Mouse (Mus musculus) adrenal gland (tissue): ENCODE results near the gene Dcpp1.
"Not testable (repeated sequence)": the region's sequence is repeated elsewhere in the genome, so short reads cannot be mapped to it uniquely, and the experiment has no call there.

ENCODE experiments used
- intact Hi-C: fragments of 180-260 bp; cut with DNase I; formaldehyde crosslinking; loops from one replicate; pipeline ENCODE4 v1.15.1; 2025
- long read RNA-seq, 2 experiments: library from polyadenylated mRNA; unstranded; transcript quantifications; one replicate each; pipeline ENCODE4 v2.0.0; 2020; ENCODE audit warnings: borderline replicate concordance in 1 of 2; ENCODE audit not compliant: insufficient replicate concordance in 1 of 2

Dcpp1 gene
- long read RNA-seq, experiment 1: 0 reads
- long read RNA-seq, experiment 2: 0 reads

DNA sequence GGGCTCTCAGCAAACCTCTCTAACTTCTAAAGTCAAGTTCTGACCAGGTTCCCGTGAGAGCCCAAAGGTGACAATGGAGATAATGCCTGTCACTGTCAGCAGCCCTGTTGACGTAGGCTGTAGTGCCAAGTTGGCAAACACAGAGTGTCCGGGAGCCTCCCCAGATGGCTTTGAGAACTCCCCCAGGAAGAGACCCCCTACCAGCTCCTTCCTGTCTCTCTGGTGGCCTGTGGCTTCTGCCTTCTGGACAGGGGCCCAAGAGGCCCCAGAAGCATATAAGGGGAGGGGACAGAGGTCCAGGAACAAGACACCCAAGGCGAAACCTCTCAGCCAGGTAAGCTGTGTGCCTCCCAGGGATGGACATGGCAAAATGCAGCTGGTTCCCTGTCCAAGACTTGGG, at the start of gene Dcpp1, which contains the start of gene Dcpp2:
TSS of gene Dcpp1 (plus strand) at position 301 of the 400 bp plus-strand sequence.
TSS of gene Dcpp2 (plus strand) at position 305 of the 400 bp plus-strand sequence.
- intact Hi-C loops: not testable (repeated sequence)

DNA sequence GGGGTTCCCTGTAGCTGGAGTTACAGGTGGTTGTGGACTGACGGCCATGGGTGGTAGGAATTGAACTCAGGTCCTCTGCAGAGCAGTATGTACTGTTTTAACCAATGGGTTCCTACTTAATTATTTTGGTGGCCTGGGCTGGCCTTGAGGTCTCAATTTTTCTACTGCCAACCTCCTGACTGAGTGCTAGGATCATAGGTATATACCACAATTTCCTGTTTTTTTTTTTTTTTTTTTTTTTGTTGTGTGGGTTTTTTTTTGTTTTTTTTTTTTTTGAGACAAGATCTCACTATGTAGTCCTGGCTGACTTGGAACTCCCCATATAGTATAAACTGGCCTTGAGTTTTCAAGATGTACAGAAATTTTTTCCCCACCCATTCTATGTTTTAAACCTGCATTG, 49.5 kb upstream of the Dcpp1 start:
- intact Hi-C loops: no loop called here

DNA sequence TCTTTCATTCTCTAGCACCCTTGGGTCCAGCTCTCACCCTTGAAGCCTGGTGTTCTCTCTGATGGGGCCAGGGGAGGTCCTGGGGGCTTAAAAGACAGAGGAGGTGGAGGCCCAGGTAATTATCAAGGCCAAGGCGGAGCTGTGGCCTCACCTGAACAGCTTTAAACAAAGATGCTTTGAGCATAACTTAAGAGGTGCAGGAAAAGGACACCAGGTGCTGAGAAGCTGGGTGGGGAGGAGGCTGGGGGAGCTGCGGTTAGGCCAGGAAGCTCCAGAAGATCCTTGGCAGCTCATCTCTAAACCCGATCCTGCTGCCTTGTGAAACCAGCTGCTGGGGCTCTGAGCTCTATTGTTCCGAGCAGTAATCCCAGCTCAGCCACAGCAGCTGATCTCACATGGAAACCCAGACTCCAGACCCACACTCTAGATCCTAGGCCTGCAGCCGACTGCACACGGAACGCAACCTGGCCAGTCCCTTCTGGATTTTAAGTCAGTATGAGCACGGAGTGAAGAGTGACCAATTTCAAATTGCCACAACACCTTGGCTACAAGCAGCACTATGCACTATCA, 44.6 kb upstream of the Dcpp1 start, which contains the start of gene Prss33:
TSS of gene Prss33 (minus strand) at position 51 of the 570 bp plus-strand sequence.
- intact Hi-C loops: no loop called here

DNA sequence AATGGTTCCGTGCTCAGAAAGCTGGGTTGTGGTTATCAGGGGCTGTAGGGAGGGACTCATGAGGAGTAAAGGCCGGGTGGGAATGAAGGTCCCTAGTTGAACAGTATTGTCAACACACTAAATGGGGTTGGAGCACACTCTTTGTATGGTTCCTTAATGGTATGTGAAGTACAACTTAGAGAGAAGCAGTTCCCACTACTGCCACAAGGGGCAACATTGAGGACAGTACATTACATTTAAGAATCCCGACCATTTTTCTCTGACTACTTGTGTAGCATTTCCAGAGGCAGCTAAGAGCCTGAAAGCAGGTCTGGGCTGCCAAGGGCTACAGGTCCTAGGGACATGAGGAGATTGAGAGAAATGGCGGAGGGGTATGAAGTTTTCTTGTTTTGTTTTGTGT, 39.5 kb upstream of the Dcpp1 start:
- intact Hi-C loops: loop anchor here (5.0 kb wide), 1 partner anchor 69 kb away; the partner anchor contains the start of gene Flywch1

DNA sequence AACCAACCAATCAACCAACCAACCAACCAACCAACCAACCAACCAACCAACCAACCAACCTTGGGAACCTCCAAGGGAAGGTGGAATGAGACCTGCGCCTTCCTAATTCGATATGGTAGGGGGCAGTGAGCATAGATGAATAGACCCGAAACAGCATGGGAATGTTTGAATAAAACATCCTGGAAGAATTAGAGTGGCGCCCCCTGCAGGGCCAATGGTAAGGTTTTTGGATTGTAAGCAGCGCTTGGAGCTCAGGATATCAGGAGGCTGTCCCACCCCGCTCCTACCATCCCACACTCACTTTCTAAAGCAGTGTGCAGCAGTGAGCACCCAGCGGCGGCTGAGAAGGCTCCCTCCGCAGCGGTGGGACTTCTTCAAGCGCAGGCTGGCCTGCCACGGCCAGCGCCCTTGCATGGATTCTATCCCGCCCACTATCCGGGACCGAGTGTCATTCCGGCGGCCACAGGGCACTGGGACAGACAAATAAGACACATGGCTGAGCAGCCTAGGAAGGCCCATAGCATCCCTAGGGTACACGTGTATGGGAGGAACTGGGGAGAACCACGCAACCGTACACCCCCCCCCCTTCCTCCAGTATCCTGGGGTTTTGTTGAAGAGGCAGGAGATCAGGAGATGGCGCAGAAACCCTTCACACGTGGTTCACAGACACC, 37.4 kb upstream of the Dcpp1 start:
- intact Hi-C loops: loop anchor here (5.0 kb wide), 1 partner anchor 71 kb away; the partner anchor contains the start of gene Flywch1

DNA sequence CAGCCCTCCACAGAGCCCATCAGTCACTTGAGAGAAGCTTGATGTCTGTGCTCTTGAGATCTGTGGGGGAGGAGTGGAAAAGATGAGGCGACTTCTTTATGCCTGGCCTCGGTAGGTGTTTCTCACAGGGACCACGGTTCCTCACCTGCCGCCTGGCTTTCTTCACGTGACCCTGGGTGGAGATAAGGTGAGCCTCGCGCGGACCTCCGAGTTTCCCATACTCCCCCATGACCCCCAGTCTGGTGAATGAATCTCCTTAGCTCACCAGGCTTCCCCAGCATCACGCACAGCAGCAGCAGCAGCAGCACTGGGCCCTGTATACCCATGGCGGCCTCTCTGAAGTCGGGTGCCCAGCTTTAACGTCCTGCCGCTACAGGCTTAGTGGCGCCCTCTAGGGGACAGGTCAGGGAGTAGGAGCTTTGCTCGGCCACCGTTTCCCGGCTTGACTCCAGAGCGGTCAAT, 36.8 kb upstream of the Dcpp1 start, which contains the start of the genes Prss32 and Prss41:
TSS of gene Prss32 (plus strand) at position 44 of the 462 bp plus-strand sequence.
TSS of gene Prss41 (minus strand) at position 361 of the 462 bp plus-strand sequence.
- intact Hi-C loops: loop anchor here (5.0 kb wide), 1 partner anchor 72 kb away; the partner anchor contains the start of gene Flywch1

DNA sequence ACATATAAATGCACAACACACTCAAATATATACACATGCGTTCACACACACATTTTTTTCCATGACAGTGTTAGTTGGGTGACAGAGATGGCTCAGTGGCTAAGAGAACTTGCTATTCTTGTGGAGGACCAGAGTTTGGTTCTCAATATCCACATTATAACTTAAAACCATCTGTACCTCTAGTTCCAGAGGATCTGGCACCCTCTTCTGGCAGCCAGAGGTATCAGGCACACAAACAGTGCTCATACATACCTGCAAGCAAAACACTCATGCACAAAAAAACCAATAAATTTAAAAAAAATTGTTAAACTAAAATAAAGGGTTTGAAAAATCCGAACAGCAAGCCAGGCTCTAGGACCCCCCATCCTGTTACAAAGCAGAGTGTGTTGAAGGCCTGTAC, 30.6 kb upstream of the Dcpp1 start:
- intact Hi-C loops: no loop called here

DNA sequence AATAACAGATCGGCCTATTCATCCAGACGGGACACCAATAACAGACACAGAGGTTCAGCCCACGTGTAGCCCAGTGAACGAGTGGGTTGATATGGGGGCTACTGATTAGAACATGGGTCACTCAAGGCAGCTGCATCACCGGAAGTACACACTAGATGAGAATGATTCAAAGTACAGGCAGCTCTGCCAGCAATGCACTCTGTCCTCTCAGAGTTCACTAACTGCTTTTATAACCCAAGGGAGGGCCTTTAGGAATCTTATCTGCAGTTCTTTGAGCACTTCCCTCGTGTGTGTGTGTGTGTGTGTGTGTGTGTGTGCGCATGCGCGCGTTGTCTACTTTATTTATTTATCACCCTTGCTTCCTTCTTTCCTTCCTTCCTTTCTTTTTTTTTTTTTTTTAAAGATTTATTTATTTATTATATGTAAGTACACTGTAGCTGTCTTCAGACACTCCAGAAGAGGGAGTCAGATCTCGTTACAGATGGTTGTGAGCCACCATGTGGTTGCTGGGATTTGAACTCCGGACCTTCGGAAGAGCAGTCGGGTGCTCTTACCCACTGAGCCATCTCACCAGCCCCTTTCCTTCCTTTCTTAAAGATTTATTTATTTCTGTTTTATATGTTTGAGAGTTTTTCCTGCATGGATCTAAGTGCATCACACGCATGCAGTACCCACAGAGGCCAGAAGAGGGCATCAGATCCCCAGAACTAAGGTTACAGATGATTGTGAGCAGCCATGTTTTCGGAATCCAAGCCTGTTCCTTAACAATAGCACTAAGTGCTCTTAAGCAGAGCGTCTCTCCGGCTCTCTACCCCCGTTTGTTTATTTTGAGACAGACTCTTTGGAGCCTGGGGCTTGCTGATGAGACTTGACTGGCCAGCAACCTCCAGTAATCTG, 29.6 kb upstream of the Dcpp1 start:
- intact Hi-C loops: no loop called here

DNA sequence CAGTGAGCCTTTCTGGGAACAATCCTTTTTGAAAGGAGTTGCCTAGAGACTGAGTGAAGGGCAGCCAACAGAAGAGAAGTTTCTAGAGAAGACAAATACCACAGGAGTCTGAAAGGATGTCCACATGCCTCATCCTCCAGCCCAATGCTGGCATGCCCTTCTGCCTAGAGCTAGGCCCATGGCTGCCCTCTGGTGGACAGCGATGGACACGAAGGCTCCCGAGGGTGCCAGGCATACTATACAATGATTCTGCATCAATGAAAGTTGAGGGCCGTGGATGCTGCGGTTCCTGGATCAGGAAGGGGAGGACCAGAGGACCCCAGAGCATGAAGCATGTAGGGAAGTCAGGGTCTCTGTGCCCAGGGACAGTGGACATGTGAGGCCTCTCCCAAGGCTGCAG, 27.4 kb upstream of the Dcpp1 start:
- intact Hi-C loops: loop anchor here (2.0 kb wide), 1 partner anchor 108 kb away; no protein-coding TSS in a partner anchor

DNA sequence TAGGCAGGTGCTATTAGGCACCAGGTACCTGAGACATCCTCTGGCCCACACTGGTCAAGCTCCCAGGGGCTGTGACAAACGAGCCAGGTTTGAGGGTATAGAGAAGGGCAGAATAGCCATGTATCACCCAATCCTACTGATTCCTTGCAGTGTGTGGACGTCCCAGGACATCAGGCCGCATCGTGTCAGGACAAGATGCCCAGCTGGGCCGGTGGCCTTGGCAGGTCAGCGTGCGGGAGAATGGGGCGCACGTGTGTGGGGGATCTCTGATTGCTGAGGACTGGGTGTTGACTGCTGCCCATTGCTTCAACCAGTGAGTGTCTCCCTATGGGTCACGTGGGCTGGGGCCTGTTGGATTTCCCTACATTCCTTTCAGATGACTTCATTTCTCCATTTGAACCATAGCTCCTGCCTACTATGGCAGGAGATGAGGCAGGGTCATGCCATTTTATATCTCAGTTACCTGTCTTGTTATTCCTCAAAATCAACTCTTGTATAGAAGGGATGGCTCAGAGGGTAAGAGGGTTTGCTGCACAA, 26.4 kb upstream of the Dcpp1 start:
- intact Hi-C loops: no loop called here

DNA sequence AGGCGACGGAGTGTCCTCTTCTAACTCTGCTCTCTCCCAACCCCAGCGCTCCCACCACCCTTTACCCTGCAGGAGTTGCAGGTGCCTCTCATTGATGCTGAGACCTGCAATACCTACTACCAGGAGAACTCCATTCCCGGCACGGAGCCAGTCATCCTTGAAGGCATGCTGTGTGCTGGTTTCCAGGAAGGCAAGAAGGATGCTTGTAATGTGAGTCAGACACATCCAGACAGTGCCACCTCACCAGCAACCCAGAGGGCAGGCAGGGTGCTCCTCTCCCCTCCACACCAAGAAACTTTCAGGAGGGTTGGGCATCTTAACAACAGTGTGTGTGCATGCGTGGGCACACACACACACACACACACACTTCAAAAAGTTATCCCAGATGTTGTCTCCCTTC, 23.5 kb upstream of the Dcpp1 start:
- intact Hi-C loops: no loop called here

DNA sequence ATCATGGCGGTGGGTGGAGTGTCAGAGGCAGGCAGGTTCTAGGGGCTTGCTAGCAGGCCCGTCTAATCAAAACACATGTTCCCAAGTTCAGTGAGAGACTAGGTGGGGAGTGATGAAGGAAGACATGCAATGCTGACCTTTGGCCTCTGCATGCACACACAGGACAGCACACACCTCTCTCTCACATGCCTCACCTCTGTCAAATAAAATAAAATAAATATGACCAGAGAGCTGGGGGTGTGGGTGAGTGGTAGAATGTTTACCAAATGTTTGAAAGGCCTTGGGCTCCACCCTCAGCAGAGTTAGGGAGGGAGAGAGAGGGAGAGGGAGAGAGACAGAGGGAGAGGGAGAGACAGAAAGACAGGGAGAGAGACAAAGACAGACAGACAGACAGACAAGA, 22.8 kb upstream of the Dcpp1 start:
- intact Hi-C loops: no loop called here

DNA sequence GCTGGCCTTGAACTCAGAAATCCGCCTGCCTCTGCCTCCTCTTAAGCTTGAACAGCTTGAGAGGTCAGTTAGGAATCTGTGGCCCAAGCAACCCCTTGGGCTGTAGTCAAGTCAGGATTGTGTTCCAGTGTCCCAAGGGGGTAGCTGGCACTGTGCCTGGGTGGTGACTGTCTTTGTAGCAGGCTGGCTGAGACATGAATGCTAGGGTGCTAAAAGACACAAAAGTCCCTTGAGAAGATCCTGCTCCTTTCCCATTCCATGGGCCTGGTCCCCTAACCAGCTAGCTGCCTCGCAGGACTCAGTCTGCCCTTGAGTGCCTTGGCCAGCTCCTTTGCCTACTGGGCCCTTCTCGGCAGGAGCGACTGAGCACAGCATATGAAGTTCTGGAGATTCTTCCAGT, 17.8 kb upstream of the Dcpp1 start:
- intact Hi-C loops: no loop called here

DNA sequence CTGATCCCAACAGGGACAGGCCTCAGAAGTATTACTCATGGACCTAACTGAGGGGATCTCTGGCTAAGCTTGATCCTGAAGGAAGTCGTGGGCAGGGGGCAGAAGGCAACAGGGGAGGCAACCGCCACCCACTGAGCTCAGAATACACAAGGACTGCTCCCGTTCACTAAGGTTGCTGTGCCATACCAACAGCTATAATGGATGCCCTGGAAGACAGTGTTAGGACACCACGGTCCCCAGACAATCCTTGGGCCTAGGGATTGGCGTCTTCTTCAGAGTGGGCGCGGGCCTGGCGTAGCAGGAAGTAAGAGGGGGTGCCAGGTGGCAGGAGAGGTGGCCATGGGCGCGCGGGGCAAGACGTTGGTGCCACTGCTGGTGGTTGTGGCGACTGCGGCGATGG, 12.9 kb upstream of the Dcpp1 start, which contains the start of gene Prss21:
TSS of gene Prss21 (plus strand) at position 301 of the 400 bp plus-strand sequence.
- intact Hi-C loops: no loop called here

DNA sequence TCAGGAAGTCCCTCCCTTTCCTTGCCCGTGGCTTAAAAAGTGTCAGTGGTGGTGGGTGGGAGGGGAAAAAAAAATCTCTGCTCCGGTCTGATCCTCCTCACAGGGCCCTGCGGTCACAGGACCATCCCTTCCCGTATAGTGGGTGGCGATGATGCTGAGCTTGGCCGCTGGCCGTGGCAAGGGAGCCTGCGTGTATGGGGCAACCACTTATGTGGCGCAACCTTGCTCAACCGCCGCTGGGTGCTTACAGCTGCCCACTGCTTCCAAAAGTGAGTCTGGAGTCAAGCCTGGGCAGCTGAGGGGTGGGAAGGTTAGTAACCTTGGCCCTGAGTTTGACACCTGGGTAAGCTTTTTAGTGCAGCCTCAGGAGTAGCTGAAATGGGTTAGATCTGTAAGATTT, 12.2 kb upstream of the Dcpp1 start:
- intact Hi-C loops: no loop called here

DNA sequence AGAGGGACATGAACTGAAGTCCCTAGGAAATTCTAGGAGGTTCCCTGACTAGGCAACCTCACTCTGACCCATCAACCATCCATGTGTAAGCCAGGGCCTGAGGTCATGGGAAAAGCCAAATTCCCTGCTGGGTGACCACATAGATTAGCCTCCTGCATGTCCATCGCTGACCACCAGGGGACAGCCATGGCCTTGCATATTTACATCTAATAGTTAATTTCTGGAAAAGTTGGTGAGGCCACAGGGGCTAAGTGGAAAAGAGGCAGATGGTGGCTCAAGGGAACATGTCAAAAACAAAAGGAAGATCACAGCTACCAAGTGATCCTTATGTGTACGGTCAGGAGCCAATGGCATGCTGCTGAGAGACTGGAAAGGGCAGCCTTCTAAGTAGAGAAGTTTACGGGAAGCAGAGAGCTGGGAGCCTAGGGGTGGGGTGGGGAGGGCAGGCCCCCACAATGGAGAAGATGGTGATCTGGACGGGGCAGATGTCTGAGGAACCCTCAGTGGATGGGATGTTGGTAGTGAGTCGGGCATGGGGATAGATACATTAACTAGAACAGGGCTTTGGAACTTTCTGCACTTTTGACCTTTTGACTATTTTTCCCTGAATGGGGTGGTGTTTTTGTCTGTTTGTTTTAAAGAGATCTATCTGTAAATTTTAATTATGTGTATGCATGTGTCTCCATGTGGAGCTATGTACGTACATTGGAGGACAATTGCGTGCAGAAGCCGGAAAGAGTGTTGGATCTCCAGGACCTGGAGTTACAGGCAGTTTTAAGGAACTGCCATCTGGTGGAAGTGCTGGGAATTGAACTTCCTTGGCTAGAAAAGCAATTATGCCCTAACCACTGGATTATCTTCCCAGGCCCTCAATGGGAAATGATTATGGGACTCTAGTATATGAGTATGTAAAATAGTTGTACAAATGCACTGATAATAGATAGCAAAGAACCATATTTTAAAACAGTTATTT, 6.5 kb upstream of the Dcpp1 start:
- intact Hi-C loops: loop anchor here (2.0 kb wide), 1 partner anchor 87 kb away; no protein-coding TSS in a partner anchor

DNA sequence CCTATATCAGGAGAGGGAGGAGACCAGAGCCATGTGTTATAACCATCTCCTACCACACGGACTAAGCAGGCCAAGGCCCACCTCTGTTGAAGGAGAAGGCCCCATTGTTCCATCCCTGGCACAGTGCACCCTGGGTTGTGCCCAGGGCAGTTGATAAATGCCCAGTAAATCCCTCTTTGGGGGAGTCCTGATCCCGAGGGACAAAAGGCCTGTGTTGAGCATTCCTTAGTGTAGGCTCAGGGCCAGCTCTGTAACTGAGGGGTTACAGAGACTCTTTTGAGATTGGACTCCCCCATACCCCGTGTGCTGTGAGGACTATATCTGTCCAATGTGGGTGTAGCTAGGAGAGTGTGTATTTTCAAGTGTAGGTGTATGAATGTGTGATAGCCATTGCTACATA, 3.9 kb upstream of the Dcpp1 start:
- intact Hi-C loops: no loop called here

DNA sequence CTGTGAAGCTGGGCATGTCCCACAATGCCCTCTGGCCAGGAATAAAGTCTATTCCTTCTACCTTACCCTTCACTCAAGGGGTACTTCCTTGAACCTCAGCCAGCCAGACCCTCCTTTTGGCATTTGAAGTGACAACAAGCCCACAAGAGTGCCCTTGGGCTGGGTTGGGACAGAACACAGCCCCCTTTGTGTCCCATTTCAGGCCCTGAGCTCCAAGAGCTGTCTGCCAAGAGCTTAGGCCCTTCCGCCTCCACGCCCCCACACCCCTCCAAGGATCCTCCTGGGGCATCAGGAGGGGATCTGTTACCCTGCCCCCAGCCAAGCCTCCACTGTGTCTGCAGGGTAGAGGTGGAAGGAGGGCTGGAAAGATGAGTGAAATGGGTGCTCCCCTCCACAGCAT, 3.5 kb upstream of the Dcpp1 start:
- intact Hi-C loops: no loop called here

DNA sequence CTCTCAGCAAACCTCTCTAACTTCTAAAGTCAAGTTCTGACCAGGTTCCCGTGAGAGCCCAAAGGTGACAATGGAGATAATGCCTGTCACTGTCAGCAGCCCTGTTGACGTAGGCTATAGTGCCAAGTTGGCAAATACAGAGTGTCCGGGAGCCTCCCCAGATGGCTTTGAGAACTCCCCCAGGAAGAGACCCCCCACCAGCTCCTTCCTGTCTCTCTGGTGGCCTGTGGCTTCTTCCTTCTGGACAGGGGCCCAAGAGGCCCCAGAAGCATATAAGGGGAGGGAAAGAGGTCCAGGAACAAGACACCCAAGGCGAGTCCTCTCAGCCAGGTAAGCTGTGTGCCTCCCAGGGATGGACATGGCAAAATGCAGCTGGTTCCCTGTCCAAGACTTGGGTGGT, 36.5 kb downstream of the Dcpp1 start, which contains the start of gene Dcpp3:
TSS of gene Dcpp3 (plus strand) at position 301 of the 400 bp plus-strand sequence.
- intact Hi-C loops: not testable (repeated sequence)
